Mouse (Mus musculus): ENCODE measurements around the gene Cacng2.

DNA sequence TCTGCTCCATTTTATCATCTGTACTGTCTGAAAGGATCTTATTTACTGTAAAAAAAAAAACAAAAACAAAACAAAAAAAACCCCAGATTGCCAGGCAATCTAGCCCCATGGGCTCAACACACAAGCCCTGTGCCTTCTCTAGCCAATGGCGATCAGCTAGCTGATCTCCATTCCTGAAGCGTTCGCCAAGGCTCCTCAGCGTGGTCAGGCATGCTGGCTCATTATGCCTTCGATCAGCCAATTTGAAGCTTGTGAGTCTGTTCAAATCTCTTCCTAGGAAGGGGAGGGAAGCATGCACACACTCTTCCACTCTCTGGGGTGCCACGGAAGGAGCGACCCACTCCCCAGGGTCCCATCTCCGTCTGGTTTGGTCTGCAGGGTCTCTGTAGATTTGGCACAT, 37.5 kb upstream of the Cacng2 start:
- TF ChIP-seq CTCF (IDR thresholded peaks at IDR 0.05; ENCODE audit: extremely low read depth, insufficient read depth, low read length): no peak
- TF ChIP-seq POLR2A (IDR thresholded peaks at IDR 0.05; ENCODE audit: extremely low read depth, insufficient read depth, low read length): no peak
